Mouse (Mus musculus): ENCODE data around the gene Mc1r. TPM values are rescaled to one million over a fixed set of nuclear protein-coding genes. Genes with fewer than 3 reads are reported as not detected.
A peak's percentile ranks its signal among the peaks of the same experiment; 100 is the strongest.

Mc1r gene
- not detected in 2 replicates for polyA plus RNA-seq (2016; fragmentation: Nextera tagmentation; extraction: Ambion mirVana)

DNA sequence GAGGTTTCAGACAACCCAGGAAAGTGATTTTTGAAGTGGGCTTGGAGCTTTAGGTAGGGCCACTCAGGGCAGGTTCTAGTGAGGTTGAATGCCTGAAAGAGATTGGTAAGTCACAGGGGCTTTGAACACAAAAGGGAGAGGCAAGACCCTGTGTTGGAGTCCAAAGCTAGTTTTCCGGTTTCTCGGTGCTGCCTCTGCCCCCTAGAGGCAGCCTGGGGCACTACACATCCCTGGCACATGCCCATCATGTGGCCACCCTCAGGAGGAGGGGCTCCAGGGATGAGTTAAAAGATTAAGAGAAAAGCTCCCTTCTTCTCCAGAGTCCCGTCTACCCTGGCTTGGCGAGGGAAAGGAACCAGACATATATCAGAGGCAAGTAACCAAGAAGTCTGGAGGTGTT, at the start of gene Mc1r:
Gene Mc1r, plus strand, starts transcription at position 322 of the 400 bp plus-strand sequence.
- Histone ChIP-seq H3K27ac (no peak within 1 kb of the TSS), H3K4me1 (peaks cover 62% of the 10 kb centered on the region), H3K27me3 (ENCODE audit: insufficient read depth, poor library complexity, severe bottlenecking) (peaks cover 45% of the 10 kb centered on the region), H3K9me3 (no peaks in the 10 kb centered on the region), H3K36me3 (peaks cover 17% of the 10 kb centered on the region), H3K4me3 (no peak within 1 kb of the TSS)
- no peak for DNase-seq (ENCODE audit: low spot score)
- WGBS, result 9% methylated on average over 4 of the region's 4 CpGs

DNA sequence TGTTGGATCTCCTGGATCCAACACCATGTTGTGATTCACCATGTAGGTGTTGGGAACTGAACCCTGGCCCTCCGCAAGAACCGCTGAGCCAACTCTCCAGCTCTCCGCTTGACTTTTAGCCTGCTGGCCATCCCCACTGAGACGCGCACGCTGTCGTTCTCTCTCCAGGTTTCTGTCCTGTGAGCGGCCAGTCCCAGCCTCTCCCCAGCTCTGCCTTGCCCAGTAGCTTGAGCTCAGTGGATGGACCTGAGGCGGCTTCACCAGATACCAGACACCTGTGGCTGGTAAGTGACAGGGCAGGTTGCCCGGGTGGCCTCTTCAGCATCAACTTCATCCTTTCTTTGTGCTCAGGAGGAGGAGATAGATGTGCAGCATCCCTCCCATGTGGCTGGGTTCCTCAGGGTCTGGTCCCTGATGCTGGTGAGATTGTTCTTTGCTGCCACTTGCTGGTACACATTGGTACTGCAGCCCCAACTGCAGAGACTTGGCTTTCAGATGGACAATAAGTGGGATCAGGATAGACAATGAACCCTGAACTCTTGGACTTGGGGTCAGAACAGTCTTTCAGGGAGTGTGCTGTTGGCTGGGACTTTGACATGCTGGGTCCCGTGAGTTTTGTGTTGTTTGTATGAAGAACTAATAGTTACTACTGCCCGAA, 45.7 kb upstream of the Mc1r start:
- Histone ChIP-seq H3K4me1 (0 out of 2 replicates have a peak, but pooled peaks cover 3% of the 10 kb centered on the region), H3K27ac (no peak overlapping the region), H3K27me3 (ENCODE audit: insufficient read depth, poor library complexity, severe bottlenecking) (peaks cover 26% of the 10 kb centered on the region), H3K36me3 (0 out of 2 replicates have a peak, but pooled peaks cover 2% of the 10 kb centered on the region), H3K4me3 (no peak overlapping the region), H3K9me3 (no peaks in the 10 kb centered on the region)
- peak; percentile 83 for DNase-seq (ENCODE audit: low spot score)
- WGBS, result 43% methylated on average over 12 of the region's 12 CpGs

DNA sequence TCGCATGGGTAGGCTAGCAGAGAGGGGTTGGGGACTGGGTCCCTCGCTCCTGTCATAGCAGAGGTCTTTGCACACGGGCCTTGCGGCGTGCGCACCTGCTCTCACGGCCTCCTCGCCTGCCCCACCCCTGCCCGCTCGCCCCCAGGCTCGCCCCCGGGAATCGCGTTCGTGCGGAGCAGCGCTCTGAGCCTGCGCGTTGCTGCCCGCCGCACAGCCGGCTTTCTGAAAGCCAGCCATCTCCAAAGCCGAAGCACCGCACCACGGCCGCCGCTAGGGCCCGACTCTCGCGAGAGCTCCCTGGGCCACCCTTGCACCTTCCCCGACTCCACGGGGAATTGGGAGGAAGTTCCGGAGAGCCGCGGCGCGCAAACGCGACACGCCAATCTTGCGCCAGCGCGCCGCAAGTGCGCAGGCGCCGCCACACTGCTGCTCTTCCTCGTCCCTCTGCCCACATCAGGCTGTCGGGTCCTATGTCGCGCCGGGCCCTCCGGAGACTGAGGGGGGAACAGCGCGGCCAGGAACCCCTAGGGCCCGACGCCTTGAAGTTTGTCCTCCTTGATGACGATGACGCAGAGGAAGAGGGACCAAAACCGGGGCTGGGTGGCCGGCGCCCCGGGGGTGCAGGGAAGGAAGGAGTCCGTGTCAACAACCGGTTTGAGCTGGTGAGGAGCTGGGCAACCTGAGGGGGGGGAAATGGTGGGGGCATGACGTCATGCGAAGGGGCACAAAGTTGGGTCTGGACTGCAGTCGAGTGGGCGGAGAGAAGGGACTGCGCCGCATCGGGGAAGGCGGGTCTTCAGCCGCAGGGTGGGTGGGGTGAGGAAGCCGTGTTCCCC, 33.3 kb upstream of the Mc1r start, which contains the start of gene Tcf25:
Gene Tcf25, plus strand, starts transcription at position 351 of the 836 bp plus-strand sequence.
- peak within 1 kb of the TSS; percentile 98 for H3K27ac ChIP-seq
- H3K36me3 ChIP-seq, result peaks cover 16% of the 10 kb centered on the region
- peak within 1 kb of the TSS; percentile 89 for H3K4me3 ChIP-seq
- H3K9me3 ChIP-seq, result no peaks in the 10 kb centered on the region
- no peaks in the 10 kb centered on the region; the same call in 1 of the 2 replicates for H3K27me3 ChIP-seq (ENCODE audit: insufficient read depth, poor library complexity, severe bottlenecking)
- whole genome bisulfite sequencing, result under 1% methylated on average over 75 of the region's 75 CpGs
- DNase-seq (ENCODE audit: low spot score), result peak; percentile 98
- H3K4me1 ChIP-seq, result peaks cover 34% of the 10 kb centered on the region

DNA sequence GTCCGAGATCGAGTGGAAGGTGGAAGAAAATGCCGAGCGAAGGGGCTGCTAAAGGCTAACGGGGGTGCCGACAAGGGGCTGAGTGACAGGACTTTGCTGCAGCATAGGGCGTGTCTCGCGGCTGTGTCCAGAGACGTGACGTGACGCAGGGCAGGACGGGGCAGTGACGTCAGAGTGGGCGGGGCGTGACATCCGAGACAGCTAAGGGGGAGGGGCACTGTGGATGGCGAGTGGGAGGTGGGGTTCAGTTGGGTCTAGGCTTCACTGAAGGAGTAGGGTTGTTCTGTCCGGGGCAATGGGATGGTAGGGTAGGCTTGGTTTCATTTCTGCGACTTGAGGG, 32.7 kb upstream of the Mc1r start:
- DNase-seq (ENCODE audit: low spot score), result peak; percentile 97
- H3K4me3 ChIP-seq, result peak overlapping the region; percentile 89
- peaks cover 34% of the 10 kb centered on the region for H3K4me1 ChIP-seq
- H3K27me3 ChIP-seq (ENCODE audit: insufficient read depth, poor library complexity, severe bottlenecking), result no peaks in the 10 kb centered on the region; the same call in 1 of the 2 replicates
- under 1% methylated on average over 20 of the region's 20 CpGs for WGBS
- H3K9me3 ChIP-seq, result no peaks in the 10 kb centered on the region
- H3K27ac ChIP-seq, result peak overlapping the region; percentile 98
- H3K36me3 ChIP-seq, result peaks cover 16% of the 10 kb centered on the region

DNA sequence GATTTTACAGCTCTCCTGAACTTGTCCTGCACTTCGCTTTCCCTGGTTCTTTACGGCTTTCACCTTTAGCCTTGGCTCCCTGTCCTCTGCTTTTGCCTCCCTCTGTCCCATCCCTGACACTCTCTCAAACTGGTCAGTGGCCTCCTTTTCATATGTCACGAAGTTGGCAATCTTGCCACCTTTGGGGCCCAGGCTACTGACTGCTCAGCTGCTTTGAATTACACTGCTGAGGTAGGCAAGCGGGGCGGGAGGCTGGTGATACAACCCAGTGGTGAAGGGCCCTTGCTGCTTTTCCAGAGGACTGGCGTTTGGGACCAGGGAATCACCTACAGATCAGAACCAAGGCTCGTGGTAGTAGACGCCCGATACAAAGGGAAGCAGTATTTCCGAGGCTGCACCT, 31.2 kb upstream of the Mc1r start:
- 89% methylated on average over 10 of the region's 10 CpGs for WGBS
- Histone ChIP-seq H3K9me3 (no peaks in the 10 kb centered on the region), H3K4me3 (no peak overlapping the region), H3K36me3 (peaks cover 20% of the 10 kb centered on the region), H3K27me3 (ENCODE audit: insufficient read depth, poor library complexity, severe bottlenecking) (no peaks in the 10 kb centered on the region), H3K4me1 (peaks cover 31% of the 10 kb centered on the region), H3K27ac (no peak overlapping the region)
- no peak for DNase-seq (ENCODE audit: low spot score)

DNA sequence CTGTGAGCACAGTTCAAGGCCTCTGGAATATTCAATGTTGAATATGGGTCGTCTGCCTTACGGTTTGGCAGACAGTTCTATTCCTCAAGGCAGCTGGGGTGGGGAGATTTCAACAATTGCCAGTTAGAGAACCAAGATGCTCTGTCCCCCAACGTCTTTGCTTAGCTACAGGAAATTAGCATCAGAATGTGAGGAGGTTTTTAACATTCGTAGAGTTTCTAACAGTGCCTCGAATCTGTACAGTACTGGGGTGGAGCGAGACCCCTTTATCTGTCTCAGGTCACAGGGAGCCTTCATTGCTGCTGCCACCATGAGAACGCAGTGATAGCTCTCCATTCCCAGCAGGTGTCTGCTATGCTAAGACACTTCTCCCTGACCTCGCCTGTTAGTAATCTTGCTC, 30.8 kb upstream of the Mc1r start:
- H3K9me3 ChIP-seq, result no peaks in the 10 kb centered on the region
- DNase-seq (ENCODE audit: low spot score), result no peak
- H3K27me3 ChIP-seq (ENCODE audit: insufficient read depth, poor library complexity, severe bottlenecking), result no peaks in the 10 kb centered on the region
- 77% methylated on average over 8 of the region's 8 CpGs for WGBS
- H3K36me3 ChIP-seq, result peaks cover 24% of the 10 kb centered on the region
- H3K4me3 ChIP-seq, result no peak overlapping the region
- H3K27ac ChIP-seq, result no peak overlapping the region
- H3K4me1 ChIP-seq, result peaks cover 31% of the 10 kb centered on the region

DNA sequence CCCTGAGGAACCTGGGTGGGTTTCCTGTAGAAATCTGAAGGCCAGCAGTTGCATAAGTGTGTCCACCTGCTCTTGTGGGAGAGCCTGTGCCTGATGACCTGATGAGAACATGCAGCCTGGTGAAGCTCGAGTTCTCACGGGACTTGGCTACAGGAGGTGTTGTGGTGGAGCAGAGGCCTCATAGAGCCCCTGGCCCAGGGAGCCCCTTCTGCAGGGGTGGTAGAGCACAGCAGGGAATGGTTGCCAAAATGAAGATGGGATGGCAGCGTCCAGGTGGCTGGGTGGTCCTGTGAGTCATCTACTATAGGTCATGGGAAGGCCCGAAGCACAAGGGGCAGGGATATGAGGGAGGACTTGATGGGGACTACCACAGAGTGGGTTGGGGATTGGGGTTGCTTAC, 25.2 kb upstream of the Mc1r start:
- Histone ChIP-seq H3K4me1 (no peaks in the 10 kb centered on the region), H3K36me3 (peaks cover 74% of the 10 kb centered on the region), H3K9me3 (no peaks in the 10 kb centered on the region), H3K27ac (no peak overlapping the region), H3K4me3 (no peak overlapping the region), H3K27me3 (ENCODE audit: insufficient read depth, poor library complexity, severe bottlenecking) (no peaks in the 10 kb centered on the region)
- WGBS, result 83% methylated on average over 4 of the region's 4 CpGs
- DNase-seq (ENCODE audit: low spot score), result no peak

DNA sequence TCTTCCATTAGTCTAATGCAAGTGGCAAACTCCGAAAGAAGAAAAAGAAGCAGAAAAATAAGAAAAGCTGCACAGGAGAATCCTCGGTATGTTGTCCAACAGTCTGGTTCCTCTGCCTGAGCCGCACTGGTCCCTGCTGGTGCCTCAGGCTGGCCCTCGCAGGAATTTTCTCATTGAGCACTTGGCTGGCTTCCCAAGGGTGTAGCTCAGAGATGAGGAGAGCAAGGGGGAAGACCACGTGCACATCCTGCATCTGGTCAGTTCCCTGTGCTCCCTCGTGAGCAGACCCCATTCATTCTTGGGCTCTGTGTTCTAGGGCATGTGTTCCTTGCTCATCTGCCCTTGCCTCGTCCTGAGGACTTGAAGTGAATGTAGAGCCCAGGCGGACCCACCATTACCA, 24.4 kb upstream of the Mc1r start:
- Histone ChIP-seq H3K9me3 (no peaks in the 10 kb centered on the region), H3K27ac (no peak overlapping the region), H3K4me3 (no peak overlapping the region), H3K27me3 (ENCODE audit: insufficient read depth, poor library complexity, severe bottlenecking) (no peaks in the 10 kb centered on the region), H3K4me1 (no peaks in the 10 kb centered on the region), H3K36me3 (peaks cover 77% of the 10 kb centered on the region)
- no peak for DNase-seq (ENCODE audit: low spot score)
- 93% methylated on average over 8 of the region's 8 CpGs for WGBS

DNA sequence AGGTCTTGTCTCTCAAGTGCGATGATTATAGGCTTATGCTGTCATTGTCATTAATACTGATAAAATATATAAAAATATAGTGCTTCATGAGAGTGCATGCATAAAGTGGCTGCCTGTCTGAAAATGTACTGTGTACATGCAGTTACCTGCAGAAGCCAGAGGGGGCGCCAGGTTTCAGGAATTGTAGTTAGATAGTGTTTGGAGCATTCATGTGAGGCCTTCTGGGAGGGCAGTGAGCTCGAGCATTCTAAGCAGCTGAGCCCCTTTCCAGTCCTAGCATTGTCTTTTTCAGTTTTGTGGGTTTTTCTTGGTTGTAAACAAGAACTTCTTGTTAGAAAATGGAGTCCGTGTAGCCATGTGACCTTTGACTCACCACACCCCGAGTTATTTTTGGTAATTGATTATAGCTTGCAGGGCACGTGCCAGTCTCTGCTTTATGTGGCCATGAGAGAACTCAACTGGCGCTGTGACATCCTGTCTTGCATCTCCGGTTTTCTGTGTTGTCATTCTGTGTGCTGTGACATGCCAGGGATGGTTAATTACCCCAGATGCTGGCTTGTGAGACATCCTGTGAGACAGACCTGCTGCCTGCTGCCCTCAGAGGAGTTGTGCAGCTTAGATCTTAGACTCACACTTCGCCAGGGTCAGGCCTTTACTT, 21.9 kb upstream of the Mc1r start:
- WGBS, result 68% methylated on average over 9 of the region's 9 CpGs
- Histone ChIP-seq H3K27me3 (ENCODE audit: insufficient read depth, poor library complexity, severe bottlenecking) (no peaks in the 10 kb centered on the region), H3K4me1 (no peaks in the 10 kb centered on the region), H3K27ac (no peak overlapping the region), H3K9me3 (no peaks in the 10 kb centered on the region), H3K4me3 (no peak overlapping the region), H3K36me3 (peaks cover 97% of the 10 kb centered on the region)
- DNase-seq (ENCODE audit: low spot score), result no peak

DNA sequence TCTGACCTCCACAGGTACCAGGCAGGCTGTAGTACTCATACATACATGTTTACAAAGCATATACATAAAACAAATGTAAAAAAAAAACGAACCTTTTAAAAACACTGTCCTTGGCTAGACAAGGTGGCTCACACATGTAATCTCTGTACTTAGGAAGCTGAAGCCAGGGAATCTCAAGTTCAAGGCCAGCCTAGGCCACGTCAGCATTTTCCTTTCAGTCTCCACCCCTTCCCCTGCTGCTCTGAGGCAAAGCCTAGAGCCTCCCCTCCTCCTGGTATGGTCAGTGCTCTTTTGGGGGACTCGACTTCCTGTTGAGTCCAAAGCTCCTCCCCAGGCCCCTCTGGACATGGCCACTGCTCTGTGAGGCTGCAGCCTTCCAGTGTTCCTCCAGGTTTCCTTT, 19.9 kb upstream of the Mc1r start:
- Histone ChIP-seq H3K4me3 (no peak overlapping the region), H3K27me3 (ENCODE audit: insufficient read depth, poor library complexity, severe bottlenecking) (no peaks in the 10 kb centered on the region), H3K4me1 (no peaks in the 10 kb centered on the region), H3K36me3 (peaks cover 100% of the 10 kb centered on the region), H3K27ac (no peak overlapping the region), H3K9me3 (no peaks in the 10 kb centered on the region)
- 75% methylated on average over 3 of the region's 3 CpGs for WGBS
- no peak for DNase-seq (ENCODE audit: low spot score)

DNA sequence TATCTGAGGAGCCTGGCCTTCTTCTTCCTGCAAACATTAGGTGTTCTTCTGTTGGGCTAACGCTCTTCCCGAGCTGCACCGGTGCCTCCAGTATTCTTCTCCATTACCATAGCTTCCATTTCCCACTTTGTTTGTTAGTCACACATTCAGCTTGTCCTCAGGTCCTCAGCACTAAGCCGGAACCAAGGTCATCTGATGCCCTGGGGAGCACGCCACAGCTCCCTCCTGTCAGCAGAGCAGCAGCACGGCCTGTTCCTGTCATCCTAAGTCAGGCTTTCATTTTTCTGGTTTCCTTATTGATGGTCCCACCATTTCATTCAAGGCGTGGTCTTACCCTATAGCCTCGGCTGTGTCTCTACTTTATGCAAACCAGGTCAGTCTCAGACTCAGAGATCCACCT, 19.1 kb upstream of the Mc1r start:
- 84% methylated on average over 8 of the region's 8 CpGs for WGBS
- Histone ChIP-seq H3K27me3 (ENCODE audit: insufficient read depth, poor library complexity, severe bottlenecking) (no peaks in the 10 kb centered on the region), H3K4me1 (no peaks in the 10 kb centered on the region), H3K9me3 (no peaks in the 10 kb centered on the region), H3K36me3 (peaks cover 100% of the 10 kb centered on the region), H3K4me3 (no peak overlapping the region), H3K27ac (no peak overlapping the region)
- no peak for DNase-seq (ENCODE audit: low spot score)

DNA sequence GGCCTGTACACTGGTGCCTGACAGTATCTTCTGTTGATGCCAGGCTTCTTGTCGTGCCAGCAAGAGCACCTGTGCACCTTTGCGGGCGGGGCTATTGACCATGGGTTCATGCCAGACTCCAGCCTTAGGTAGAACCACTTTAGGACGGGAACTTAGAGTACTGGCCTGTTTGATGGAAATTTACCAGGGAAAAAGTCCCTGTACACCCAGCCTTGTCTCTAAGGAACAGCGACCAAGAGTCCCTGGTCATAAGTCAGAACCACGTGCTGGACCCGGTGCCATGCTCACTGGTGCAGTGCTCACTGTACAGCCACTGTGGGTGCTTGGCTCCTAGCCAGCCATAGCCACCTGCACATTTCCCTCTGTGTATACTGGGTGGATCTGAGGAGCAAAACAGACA, 17.9 kb upstream of the Mc1r start:
- Histone ChIP-seq H3K36me3 (peaks cover 100% of the 10 kb centered on the region), H3K4me1 (no peaks in the 10 kb centered on the region), H3K9me3 (no peaks in the 10 kb centered on the region), H3K27ac (no peak overlapping the region), H3K27me3 (ENCODE audit: insufficient read depth, poor library complexity, severe bottlenecking) (no peaks in the 10 kb centered on the region), H3K4me3 (no peak overlapping the region)
- no peak for DNase-seq (ENCODE audit: low spot score)
- 95% methylated on average over 7 of the region's 7 CpGs for WGBS

DNA sequence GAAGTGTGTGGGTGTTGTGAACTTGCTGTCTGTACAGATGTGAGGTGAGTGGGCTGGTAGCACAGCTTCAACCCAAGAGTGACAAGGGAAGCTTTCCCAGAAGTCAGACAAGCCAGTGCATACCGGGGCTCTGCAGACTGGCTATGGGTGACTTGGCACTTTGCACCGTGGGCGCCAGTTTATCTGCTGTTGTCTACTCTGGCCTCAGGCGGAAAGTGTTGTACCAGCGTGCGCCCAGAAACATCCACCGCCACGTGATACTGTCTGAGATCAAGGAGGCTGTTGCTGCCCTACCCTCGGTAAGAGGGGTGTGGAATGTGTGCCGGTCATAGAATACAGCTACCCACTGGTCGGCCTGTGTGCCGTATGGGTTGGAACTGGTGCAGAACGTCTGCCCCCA, 8.6 kb upstream of the Mc1r start:
- Histone ChIP-seq H3K27ac (no peak overlapping the region), H3K36me3 (peaks cover 100% of the 10 kb centered on the region), H3K27me3 (ENCODE audit: insufficient read depth, poor library complexity, severe bottlenecking) (no peaks in the 10 kb centered on the region), H3K4me1 (no peaks in the 10 kb centered on the region), H3K4me3 (no peak overlapping the region), H3K9me3 (no peaks in the 10 kb centered on the region)
- WGBS, result 92% methylated on average over 13 of the region's 13 CpGs
- no peak for DNase-seq (ENCODE audit: low spot score)

Data from heart, embryonic 10.5 days (tissue).